Mouse (Mus musculus): ENCODE results near the gene Foxp1. TPM values are rescaled to one million over a fixed set of nuclear protein-coding genes. Genes with fewer than 3 reads are reported as not detected.

Gene Foxp1
- polyA plus RNA-seq, 1 experiment from 2014 or later, result 66.8 TPM

DNA sequence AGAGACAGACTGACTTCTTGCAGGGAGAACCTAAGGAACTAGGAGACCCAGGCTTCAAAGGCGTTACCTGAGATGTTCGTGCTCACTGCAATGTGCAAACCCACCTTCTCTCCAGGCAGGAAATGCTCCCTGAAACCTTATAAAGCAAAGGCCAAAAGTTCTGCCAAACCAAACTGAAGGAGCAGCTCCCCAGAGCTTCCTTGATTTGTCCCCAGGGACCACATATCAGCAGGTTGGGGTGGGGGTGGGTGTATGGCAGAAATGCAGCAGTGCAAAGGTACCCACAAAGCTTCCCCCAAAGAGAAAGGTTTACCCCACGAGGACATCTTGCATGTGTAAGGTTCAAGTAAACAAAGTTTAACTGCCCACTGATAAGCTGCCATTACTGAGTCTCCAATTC, 184.3 kb downstream of the Foxp1 start:
- WGBS, result 47% methylated on average over 3 of the region's 3 CpGs
- H3K9me3 ChIP-seq (replicated peaks), result no peaks in the 10 kb centered on the region
- H3K36me3 ChIP-seq, result no peaks in the 10 kb centered on the region
- H3K27me3 ChIP-seq, result no peaks in the 10 kb centered on the region
- no peak for ATAC-seq (replicated peaks; ENCODE audit: insufficient number of reproducible peaks, insufficient read depth, low FRiP score, low read depth)
- no peak overlapping the region for H3K4me3 ChIP-seq
- H3K9ac ChIP-seq, result no peak overlapping the region
- peaks cover 17% of the 10 kb centered on the region; the same call in 1 of the 2 replicates for H3K4me1 ChIP-seq (replicated peaks)
- no peak overlapping the region for H3K27ac ChIP-seq
- H3K4me2 ChIP-seq, result no peak overlapping the region

DNA sequence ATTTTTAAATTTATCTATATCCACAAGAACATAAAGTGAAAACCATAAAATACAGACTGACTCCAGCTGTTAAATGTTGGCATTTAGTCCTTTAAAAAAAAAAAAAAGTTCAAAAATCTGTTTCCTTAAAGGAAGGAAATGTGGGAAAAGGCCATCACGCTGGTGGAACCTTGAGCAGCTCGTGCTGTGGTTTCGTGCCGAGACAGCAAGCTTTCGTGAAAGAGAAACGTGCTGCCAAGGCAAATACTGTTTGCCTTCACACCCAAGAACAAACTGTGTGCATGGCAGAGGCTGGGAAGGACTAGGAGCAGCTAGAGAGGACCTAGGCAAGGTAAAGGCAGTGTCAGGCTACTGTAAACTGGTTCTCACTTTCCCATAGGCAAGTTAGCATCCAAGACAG, 184.9 kb downstream of the Foxp1 start:
- no peak overlapping the region for H3K9ac ChIP-seq
- H3K4me1 ChIP-seq (replicated peaks), result peaks cover 17% of the 10 kb centered on the region; the same call in 1 of the 2 replicates
- ATAC-seq (replicated peaks; ENCODE audit: insufficient number of reproducible peaks, insufficient read depth, low FRiP score, low read depth), result no peak
- no peak overlapping the region for H3K27ac ChIP-seq
- no peaks in the 10 kb centered on the region for H3K9me3 ChIP-seq (replicated peaks)
- H3K27me3 ChIP-seq, result no peaks in the 10 kb centered on the region
- WGBS, result 46% methylated on average over 6 of the region's 6 CpGs
- H3K36me3 ChIP-seq, result no peaks in the 10 kb centered on the region
- H3K4me2 ChIP-seq, result no peak overlapping the region
- H3K4me3 ChIP-seq, result no peak overlapping the region

DNA sequence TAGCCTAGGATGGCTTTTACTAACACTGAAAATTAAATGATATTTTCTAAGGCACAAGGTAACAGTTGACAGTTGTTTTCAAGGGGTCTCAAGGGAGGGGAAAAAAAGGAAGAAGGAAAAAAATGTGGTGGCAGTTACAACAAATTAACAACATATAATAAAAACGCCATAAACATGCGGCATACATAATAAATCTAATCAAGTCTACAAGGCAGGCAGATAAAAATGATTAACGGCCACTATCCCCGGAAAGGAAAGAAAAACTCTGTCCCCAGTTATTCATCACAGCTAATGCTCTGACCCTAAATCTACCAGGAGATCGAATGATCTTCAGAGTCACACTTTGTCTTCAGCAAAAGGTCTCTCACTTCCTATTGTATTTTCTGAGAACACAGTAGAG, 186.3 kb downstream of the Foxp1 start:
- Histone ChIP-seq H3K36me3 (no peaks in the 10 kb centered on the region), H3K9ac (no peak overlapping the region), H3K9me3 (replicated peaks) (no peaks in the 10 kb centered on the region), H3K4me2 (no peak overlapping the region), H3K27ac (no peak overlapping the region), H3K4me3 (no peak overlapping the region), H3K27me3 (no peaks in the 10 kb centered on the region), H3K4me1 (replicated peaks) (peaks cover 17% of the 10 kb centered on the region; the same call in 1 of the 2 replicates)
- 69% methylated on average over 5 of the region's 5 CpGs for WGBS
- ATAC-seq (replicated peaks; ENCODE audit: insufficient number of reproducible peaks, insufficient read depth, low FRiP score, low read depth), result no peak

DNA sequence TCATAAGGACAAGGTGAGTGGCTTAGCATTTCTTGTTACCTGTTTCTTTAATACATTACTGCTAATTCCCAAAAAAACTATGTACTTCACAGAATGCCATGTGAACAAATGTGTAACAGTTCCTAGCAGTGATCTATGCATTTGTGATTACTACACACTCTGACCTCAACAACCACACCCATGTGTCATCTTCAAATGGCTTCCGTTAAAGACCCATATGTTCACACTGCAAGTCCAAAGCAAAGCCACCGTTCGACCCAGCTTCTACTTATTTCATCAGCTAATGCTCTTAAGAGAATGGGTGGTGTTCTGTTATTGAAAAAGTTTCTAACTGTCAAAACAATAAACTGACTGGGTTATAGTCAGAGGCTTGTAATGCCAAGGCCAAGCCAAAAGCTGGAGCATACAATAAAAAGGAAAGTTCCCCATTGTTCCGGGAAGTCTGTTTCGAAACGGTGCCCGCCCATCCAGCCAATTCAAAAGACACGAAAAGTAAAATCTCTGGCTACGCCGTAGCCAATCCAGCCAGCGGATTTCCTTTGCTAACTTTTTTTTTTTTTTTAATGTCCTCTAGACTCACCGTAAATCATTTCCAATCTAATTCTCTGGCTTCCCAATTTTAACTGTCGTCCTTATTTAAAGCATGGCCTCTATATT, 187.2 kb downstream of the Foxp1 start:
- peaks cover 17% of the 10 kb centered on the region; the same call in 1 of the 2 replicates for H3K4me1 ChIP-seq (replicated peaks)
- no peaks in the 10 kb centered on the region for H3K27me3 ChIP-seq
- no peak overlapping the region for H3K9ac ChIP-seq
- no peak overlapping the region for H3K4me2 ChIP-seq
- 84% methylated on average over 13 of the region's 13 CpGs for WGBS
- no peak for ATAC-seq (replicated peaks; ENCODE audit: insufficient number of reproducible peaks, insufficient read depth, low FRiP score, low read depth)
- no peaks in the 10 kb centered on the region for H3K36me3 ChIP-seq
- no peak overlapping the region for H3K27ac ChIP-seq
- H3K4me3 ChIP-seq, result no peak overlapping the region
- no peaks in the 10 kb centered on the region for H3K9me3 ChIP-seq (replicated peaks)

DNA sequence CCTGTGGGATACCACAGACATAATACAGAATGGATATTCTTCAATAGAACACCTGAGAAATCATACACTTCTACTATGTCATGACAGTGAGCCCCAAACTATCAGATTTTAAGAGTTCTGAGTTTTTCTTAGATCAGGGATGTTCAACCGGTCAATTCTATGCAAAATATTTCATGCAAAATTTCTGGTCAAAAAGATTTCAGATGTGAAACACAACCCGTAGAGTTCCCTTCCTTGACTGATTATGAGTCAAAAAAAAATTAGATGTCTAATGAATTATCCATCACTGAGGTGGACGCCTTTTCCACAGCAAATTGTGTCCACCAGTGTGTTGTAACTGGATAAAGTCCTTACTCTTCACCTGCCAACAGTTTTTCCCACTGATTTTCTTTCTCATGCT, 188.3 kb downstream of the Foxp1 start:
- Histone ChIP-seq H3K36me3 (no peaks in the 10 kb centered on the region), H3K4me2 (no peak overlapping the region), H3K27ac (no peak overlapping the region), H3K9ac (no peak overlapping the region), H3K27me3 (no peaks in the 10 kb centered on the region), H3K4me3 (no peak overlapping the region), H3K9me3 (replicated peaks) (no peaks in the 10 kb centered on the region), H3K4me1 (replicated peaks) (peaks cover 14% of the 10 kb centered on the region; the same call in 1 of the 2 replicates)
- WGBS, result 83% methylated on average over 3 of the region's 3 CpGs
- no peak for ATAC-seq (replicated peaks; ENCODE audit: insufficient number of reproducible peaks, insufficient read depth, low FRiP score, low read depth)

DNA sequence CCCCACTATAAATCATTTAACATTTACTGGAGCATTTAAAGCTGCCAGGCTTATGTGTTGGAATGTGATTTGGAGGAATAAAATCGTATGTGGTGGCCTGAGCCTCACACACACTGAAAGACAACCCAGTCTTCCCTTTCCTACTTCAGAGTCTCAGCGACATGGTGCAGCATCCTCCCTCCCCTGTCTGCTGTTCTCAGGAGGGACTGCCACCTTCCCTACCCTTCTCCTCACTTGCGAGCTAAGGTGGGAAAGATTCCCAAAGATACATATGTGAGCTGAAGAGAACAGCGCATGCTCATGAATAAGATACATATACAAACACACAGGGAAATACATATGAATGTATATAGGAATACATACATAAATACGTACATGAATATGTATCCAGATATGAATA, 189.4 kb downstream of the Foxp1 start:
- Histone ChIP-seq H3K27me3 (no peaks in the 10 kb centered on the region), H3K4me3 (no peak overlapping the region), H3K4me1 (replicated peaks) (peaks cover 5% of the 10 kb centered on the region; the same call in 1 of the 2 replicates), H3K4me2 (no peak overlapping the region), H3K9ac (no peak overlapping the region), H3K36me3 (no peaks in the 10 kb centered on the region), H3K9me3 (replicated peaks) (no peaks in the 10 kb centered on the region), H3K27ac (no peak overlapping the region)
- ATAC-seq (replicated peaks; ENCODE audit: insufficient number of reproducible peaks, insufficient read depth, low FRiP score, low read depth), result no peak
- WGBS, result 88% methylated on average over 5 of the region's 5 CpGs

DNA sequence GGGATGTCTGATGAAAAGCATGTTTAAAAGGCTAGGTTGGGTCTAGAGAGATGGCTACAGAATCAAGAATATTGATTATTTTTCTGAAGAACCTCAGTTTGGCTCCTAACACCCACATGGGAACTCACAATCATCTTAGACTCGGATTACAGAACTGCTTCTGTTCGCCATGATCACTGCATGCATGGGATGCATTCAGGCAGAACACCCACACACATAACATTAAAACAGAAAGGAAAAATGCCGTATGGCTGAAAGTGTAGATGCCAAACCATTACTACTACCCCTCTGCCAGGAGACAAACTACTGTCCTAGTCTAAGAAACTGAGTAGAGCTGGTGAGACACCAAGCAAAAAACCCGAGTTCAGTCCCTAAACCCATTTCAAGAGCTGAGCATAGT, 192.4 kb downstream of the Foxp1 start:
- H3K9ac ChIP-seq, result no peak overlapping the region
- H3K4me1 ChIP-seq (replicated peaks), result no peaks in the 10 kb centered on the region; the same call in 1 of the 2 replicates
- H3K27me3 ChIP-seq, result no peaks in the 10 kb centered on the region
- no peak overlapping the region for H3K27ac ChIP-seq
- no peak overlapping the region for H3K4me2 ChIP-seq
- H3K4me3 ChIP-seq, result no peak overlapping the region
- WGBS, result 78% methylated on average over 4 of the region's 4 CpGs
- H3K36me3 ChIP-seq, result no peaks in the 10 kb centered on the region
- no peaks in the 10 kb centered on the region for H3K9me3 ChIP-seq (replicated peaks)
- ATAC-seq (replicated peaks; ENCODE audit: insufficient number of reproducible peaks, insufficient read depth, low FRiP score, low read depth), result no peak

DNA sequence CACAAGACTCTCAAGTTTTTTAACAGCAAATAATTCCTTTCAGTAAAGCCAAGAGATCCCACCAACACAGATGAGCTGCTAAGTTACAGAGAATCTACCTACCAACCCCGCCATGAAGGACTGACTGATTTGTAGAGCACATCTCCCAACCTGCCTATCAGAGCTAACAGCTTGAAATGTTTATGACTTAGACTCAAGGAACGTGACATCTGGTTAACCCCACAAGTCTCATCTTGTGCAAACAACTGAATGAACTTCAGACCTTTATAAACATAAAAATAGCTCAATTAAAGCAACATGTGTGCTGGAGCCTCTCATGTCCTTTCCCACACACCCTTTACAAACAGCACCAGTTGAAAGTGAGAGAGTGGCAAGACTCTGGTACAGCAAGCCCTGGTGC, 193.9 kb downstream of the Foxp1 start:
- Histone ChIP-seq H3K4me3 (no peak overlapping the region), H3K4me1 (replicated peaks) (no peaks in the 10 kb centered on the region; the same call in 1 of the 2 replicates), H3K36me3 (no peaks in the 10 kb centered on the region), H3K4me2 (no peak overlapping the region), H3K9me3 (replicated peaks) (no peaks in the 10 kb centered on the region), H3K9ac (no peak overlapping the region), H3K27ac (no peak overlapping the region), H3K27me3 (no peaks in the 10 kb centered on the region)
- WGBS, result 71% methylated on average over 2 of the region's 2 CpGs
- ATAC-seq (replicated peaks; ENCODE audit: insufficient number of reproducible peaks, insufficient read depth, low FRiP score, low read depth), result no peak

DNA sequence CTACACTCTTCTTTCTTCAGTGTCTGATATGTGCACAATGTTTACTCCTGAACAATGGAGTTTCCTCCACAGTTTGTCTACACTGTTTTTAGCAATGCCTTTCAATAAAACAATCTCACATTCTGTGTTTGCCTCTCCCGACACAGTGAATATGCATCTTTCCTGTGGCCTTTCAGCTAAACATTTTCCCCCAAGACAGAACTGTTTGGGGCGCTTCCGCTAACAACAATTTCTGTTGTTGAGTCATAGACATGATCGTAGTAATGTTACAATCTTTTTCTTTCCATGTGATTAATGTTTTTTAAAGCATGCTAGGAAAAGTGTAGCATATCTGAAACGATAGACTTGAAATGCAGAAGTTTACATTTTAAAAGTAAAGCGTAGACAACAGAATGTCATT, 194.4 kb downstream of the Foxp1 start:
- no peak for ATAC-seq (replicated peaks; ENCODE audit: insufficient number of reproducible peaks, insufficient read depth, low FRiP score, low read depth)
- Histone ChIP-seq H3K36me3 (no peaks in the 10 kb centered on the region), H3K4me2 (no peak overlapping the region), H3K4me3 (no peak overlapping the region), H3K9me3 (replicated peaks) (no peaks in the 10 kb centered on the region), H3K9ac (no peak overlapping the region), H3K27ac (no peak overlapping the region), H3K27me3 (no peaks in the 10 kb centered on the region), H3K4me1 (replicated peaks) (no peaks in the 10 kb centered on the region; the same call in 1 of the 2 replicates)
- WGBS, result 80% methylated on average over 6 of the region's 6 CpGs

DNA sequence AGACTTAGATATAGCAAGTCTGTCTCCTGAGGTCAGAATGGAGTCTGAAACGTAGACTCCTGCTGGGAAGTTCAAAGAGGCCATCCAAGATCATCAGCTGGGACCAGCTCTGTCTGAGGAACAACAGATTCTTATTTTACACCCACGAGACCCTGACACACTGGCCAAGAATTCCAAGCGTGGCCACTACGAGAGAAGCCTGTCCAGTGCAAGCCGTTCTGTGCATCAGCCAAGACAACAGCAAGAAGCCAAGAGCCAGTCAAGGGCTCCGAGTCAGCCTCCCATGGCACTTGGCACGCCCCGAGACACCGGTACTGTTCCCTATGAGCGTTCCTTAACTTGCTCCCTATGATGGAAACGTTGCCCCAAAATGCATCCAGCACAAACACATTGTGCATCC, 194.8 kb downstream of the Foxp1 start:
- 69% methylated on average over 11 of the region's 11 CpGs for WGBS
- H3K4me1 ChIP-seq (replicated peaks), result no peaks in the 10 kb centered on the region; the same call in 1 of the 2 replicates
- no peak overlapping the region for H3K4me2 ChIP-seq
- H3K4me3 ChIP-seq, result no peak overlapping the region
- no peak for ATAC-seq (replicated peaks; ENCODE audit: insufficient number of reproducible peaks, insufficient read depth, low FRiP score, low read depth)
- H3K36me3 ChIP-seq, result no peaks in the 10 kb centered on the region
- H3K9me3 ChIP-seq (replicated peaks), result no peaks in the 10 kb centered on the region
- H3K27me3 ChIP-seq, result no peaks in the 10 kb centered on the region
- no peak overlapping the region for H3K9ac ChIP-seq
- H3K27ac ChIP-seq, result no peak overlapping the region

DNA sequence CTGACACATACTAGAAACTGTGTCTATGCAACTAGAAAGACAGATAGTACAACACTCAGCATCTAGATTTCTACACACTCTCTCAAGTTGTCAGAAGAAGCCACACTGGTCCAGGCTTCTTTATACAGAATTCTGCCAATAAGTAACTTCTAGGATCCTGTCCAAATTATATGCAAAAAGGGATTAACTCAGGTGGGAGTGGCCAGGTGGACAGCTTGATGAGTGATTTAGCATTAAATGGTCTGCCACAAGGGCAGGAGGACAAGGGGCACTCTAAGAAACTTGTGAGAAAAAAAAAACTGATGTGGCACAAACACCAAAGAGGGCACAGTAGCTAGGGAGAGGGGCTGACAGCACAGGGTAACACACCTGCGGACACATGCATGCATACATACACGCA, 196.6 kb downstream of the Foxp1 start:
- WGBS, result 93% methylated on average over 2 of the region's 2 CpGs
- ATAC-seq (replicated peaks; ENCODE audit: insufficient number of reproducible peaks, insufficient read depth, low FRiP score, low read depth), result no peak
- Histone ChIP-seq H3K9me3 (replicated peaks) (no peaks in the 10 kb centered on the region), H3K27ac (no peak overlapping the region), H3K9ac (no peak overlapping the region), H3K36me3 (no peaks in the 10 kb centered on the region), H3K27me3 (no peaks in the 10 kb centered on the region), H3K4me2 (no peak overlapping the region), H3K4me1 (replicated peaks) (no peaks in the 10 kb centered on the region; the same call in 1 of the 2 replicates), H3K4me3 (no peak overlapping the region)

DNA sequence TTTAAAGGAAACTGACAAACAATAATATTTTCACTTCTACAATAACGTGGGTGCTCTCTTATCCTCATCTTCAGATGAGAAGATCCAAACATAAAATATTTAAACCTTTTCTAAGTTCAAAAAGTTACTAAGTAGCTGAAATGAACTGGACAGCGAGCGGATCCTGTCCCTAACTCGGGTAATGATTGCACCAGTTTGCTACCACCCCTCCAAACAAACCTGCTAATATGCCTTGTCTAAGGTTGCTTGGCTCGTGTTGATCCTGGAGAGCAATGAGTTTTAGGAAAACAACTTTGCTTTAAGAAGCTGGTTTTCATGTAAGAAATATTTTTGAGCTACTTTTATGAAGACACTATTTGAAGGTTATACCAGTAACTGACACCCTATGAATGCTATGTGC, 197.1 kb downstream of the Foxp1 start:
- ATAC-seq (replicated peaks; ENCODE audit: insufficient number of reproducible peaks, insufficient read depth, low FRiP score, low read depth), result no peak

More for the DNA sequence above, 197.1 kb downstream of the Foxp1 start:
- Histone ChIP-seq H3K4me2 (no peak overlapping the region), H3K27me3 (no peaks in the 10 kb centered on the region), H3K27ac (no peak overlapping the region), H3K4me1 (replicated peaks) (no peaks in the 10 kb centered on the region; the same call in 1 of the 2 replicates), H3K9me3 (replicated peaks) (no peaks in the 10 kb centered on the region), H3K36me3 (no peaks in the 10 kb centered on the region), H3K4me3 (no peak overlapping the region), H3K9ac (no peak overlapping the region)
- WGBS, result 87% methylated on average over 5 of the region's 5 CpGs
